Comparison of ENCODE assay signal across 10 mouse cellular contexts in genomic region chr1:189910685-189911345, GRCm38 (mm10). TPM values are rescaled to one million over a fixed set of nuclear protein-coding genes. Genes with fewer than 3 reads are reported as not detected.
DNase-seq lines count a peak whose midpoint lies in the region; ATAC-seq and TF ChIP-seq lines count a peak whose summit lies in the region.
"Had no signal": no experiment of that assay in that cellular context is flagged by ENCODE, and none has a peak within 500 bp of the region (broad histone marks: within the 10 kb centered on the region; RNA-seq: fewer than 3 reads in every experiment).

No protein-coding gene starts in this region.

- H3K4me3 ChIP-seq in midbrain, embryonic 10.5 days, result no peak overlapping the region
- no peak overlapping the region for H3K4me3 ChIP-seq in midbrain, embryonic 11.5 days (ENCODE audit: low read depth, low read length)
- H3K4me3 ChIP-seq in lung, postnatal 0 days (ENCODE audit: low read depth, low read length), result no peak overlapping the region
- H3K4me3 ChIP-seq: layer of hippocampus, adult 2 months; megakaryocyte, embryonic 14.5 days had no signal

- TF ChIP-seq CTCF in lung, postnatal 0 days (IDR thresholded peaks at IDR 0.05), result no peak

- no peak overlapping the region for H3K9ac ChIP-seq in midbrain, embryonic 11.5 days (ENCODE audit: low read length)
- H3K9ac ChIP-seq in lung, postnatal 0 days (replicated peaks; ENCODE audit: low read depth), result no peak overlapping the region

- H3K27ac ChIP-seq in midbrain, embryonic 10.5 days (replicated peaks), result 0 out of 2 replicates have a peak overlapping the region, but pooled peaks have one; percentile 35
- no peak overlapping the region for H3K27ac ChIP-seq in midbrain, embryonic 11.5 days (ENCODE audit: low read depth, low read length)
- H3K27ac ChIP-seq in lung, postnatal 0 days (ENCODE audit: low read length), result no peak overlapping the region
- H3K27ac ChIP-seq: layer of hippocampus, adult 2 months had no signal

- TF ChIP-seq EP300 in lung, postnatal 0 days (IDR thresholded peaks at IDR 0.05), result no peak

- H3K9me3 ChIP-seq in midbrain, embryonic 10.5 days (replicated peaks), result no peaks in the 10 kb centered on the region
- H3K9me3 ChIP-seq in midbrain, embryonic 11.5 days (ENCODE audit: control insufficient read depth, low read length), result no peaks in the 10 kb centered on the region
- H3K9me3 ChIP-seq in lung, postnatal 0 days (ENCODE audit: low read length), result no peaks in the 10 kb centered on the region
- H3K9me3 ChIP-seq: megakaryocyte, embryonic 14.5 days had no signal

- 72% methylated on average over 13 of the region's 13 CpGs for WGBS in midbrain, embryonic 10.5 days
- WGBS in midbrain, embryonic 11.5 days, result 64% methylated on average over 13 of the region's 13 CpGs
- WGBS in lung, postnatal 0 days, result 35% methylated on average over 13 of the region's 13 CpGs

- peaks cover 33% of the 10 kb centered on the region for H3K36me3 ChIP-seq in midbrain, embryonic 10.5 days
- H3K36me3 ChIP-seq in midbrain, embryonic 11.5 days (ENCODE audit: control insufficient read depth, insufficient read depth, low read length), result no peaks in the 10 kb centered on the region
- H3K36me3 ChIP-seq in lung, postnatal 0 days (ENCODE audit: insufficient read depth, low read length), result no peaks in the 10 kb centered on the region

- no peaks in the 10 kb centered on the region for H3K27me3 ChIP-seq in midbrain, embryonic 10.5 days (ENCODE audit: low read depth, poor library complexity, severe bottlenecking)
- no peaks in the 10 kb centered on the region for H3K27me3 ChIP-seq in midbrain, embryonic 11.5 days (ENCODE audit: control insufficient read depth, insufficient read depth, low read length)
- no peaks in the 10 kb centered on the region for H3K27me3 ChIP-seq in lung, postnatal 0 days (replicated peaks; ENCODE audit: insufficient read depth, low read length)
- H3K27me3 ChIP-seq: megakaryocyte, embryonic 14.5 days had no signal

- no peak overlapping the region for H3K4me2 ChIP-seq in midbrain, embryonic 11.5 days
- H3K4me2 ChIP-seq in lung, postnatal 0 days (replicated peaks; ENCODE audit: low read depth, low read length), result peak overlapping the region; percentile 22; the same call in 1 of the 2 replicates

- no peak for DNase-seq in midbrain, embryonic 10.5 days (ENCODE audit: low spot score)
- no peak for DNase-seq in midbrain, embryonic 11.5 days (ENCODE audit: low spot score, missing footprints)
- peak; percentile 78 to 87 for DNase-seq in gastrocnemius, adult 8-10 months (ENCODE audit: low spot score in 2 of 2)
- DNase-seq in heart, postnatal 10 days, result peak; percentile 87 to 89
- DNase-seq in lung, postnatal 0 days (ENCODE audit: low spot score), result peak; percentile 80
- no peak for DNase-seq in thymus, postnatal 25 days
- no peak for DNase-seq in neural tube, embryonic 10.5 days (ENCODE audit: extremely low spot score, low spot score)
- no peak for DNase-seq in left cerebral cortex, adult 9 months (ENCODE audit: low spot score in 2 of 2)

- peaks cover 42% of the 10 kb centered on the region for H3K4me1 ChIP-seq in midbrain, embryonic 10.5 days
- peaks cover 11% of the 10 kb centered on the region for H3K4me1 ChIP-seq in midbrain, embryonic 11.5 days (ENCODE audit: control insufficient read depth, insufficient read depth, low read length)
- H3K4me1 ChIP-seq in lung, postnatal 0 days (ENCODE audit: insufficient read depth, low read depth, low read length), result peaks cover 8% of the 10 kb centered on the region; the same call in 1 of the 2 replicates

- intact Hi-C loops in heart, postnatal 10 days (cut with DNase I), result no loop called here

- ATAC-seq in midbrain, embryonic 11.5 days (ENCODE audit: low FRiP score), result no peak
- ATAC-seq in lung, postnatal 0 days, result peak; percentile 81

RNA-seq across cellular contexts. Expression of gene Smyd2, which starts 11.3 kb away (rescaled TPM):
- polyA plus RNA-seq in midbrain, embryonic 10.5 days (2016; fragmentation: Nextera tagmentation; extraction: Ambion mirVana), result 62.7 and 68.3 TPM in 2 replicates
- polyA plus RNA-seq in midbrain, embryonic 11.5 days (2014; fragmentation: Nextera tagmentation; extraction: Ambion mirVana), result 50.9 and 54.9 TPM in 2 replicates
- 100 to 1,000 TPM; 322 to 345 (median 328) TPM for total RNA-seq in gastrocnemius, adult 8-10 months (2022)
- 100 to 1,000 TPM; 166 to 180 TPM for total RNA-seq in heart, postnatal 10 days (2021)
- 34.3 and 35.9 TPM in 2 replicates for polyA plus RNA-seq in lung, postnatal 0 days (2015; fragmentation: Nextera tagmentation; extraction: Ambion mirVana)

Comparison
In these comparisons a context has a peak if more than half of its experiments do, and no peak if none do; other contexts are left out.
1. DNase-seq: peak in gastrocnemius, adult 8-10 months (2 of 2), heart, postnatal 10 days (2 of 2) and lung, postnatal 0 days (single experiment); none in midbrain, embryonic 10.5 days (single experiment), midbrain, embryonic 11.5 days (single experiment), thymus, postnatal 25 days (single experiment), neural tube, embryonic 10.5 days (single experiment) and left cerebral cortex, adult 9 months (0 of 2).